10 mouse cellular contexts compared by ENCODE assay signal in the genomic region with DNA sequence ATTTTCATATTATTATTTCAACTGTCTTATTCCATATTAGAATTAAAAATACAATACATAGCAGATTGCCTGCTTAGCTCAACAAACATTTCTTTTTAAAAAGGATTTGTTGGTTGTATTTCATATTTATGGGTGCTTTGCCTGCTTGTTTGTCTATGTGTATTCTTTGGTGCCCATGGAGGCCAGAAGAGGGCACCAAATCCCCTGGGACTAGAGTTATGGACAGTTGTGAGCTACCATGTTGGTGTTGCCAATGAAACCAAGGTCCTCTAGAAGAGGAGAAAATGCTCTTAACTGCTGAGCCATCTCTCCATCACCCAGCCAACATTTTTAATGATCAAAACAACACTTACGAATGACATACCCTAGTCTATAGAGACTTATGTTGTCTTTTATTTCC.
DNase-seq lines count a peak whose midpoint lies in the region; ATAC-seq and TF ChIP-seq lines count a peak whose summit lies in the region.
"Had no signal": no experiment of that assay in that cellular context is flagged by ENCODE, and none has a peak within 500 bp of the region (broad histone marks: within the 10 kb centered on the region; RNA-seq: fewer than 3 reads in every experiment).

No protein-coding gene starts in this region.

- TF ChIP-seq CTCF in layer of hippocampus, adult 2 months (conservative IDR thresholded peaks at IDR 0.05): peak; percentile 72
- peak; percentile 21; the same call in 1 of the 2 replicates for TF ChIP-seq CTCF in G1E (IDR thresholded peaks at IDR 0.05; ENCODE audit: low read depth, low read length)

- ATAC-seq in G1E (ENCODE audit: extremely low read depth, insufficient number of reproducible peaks, low FRiP score, poor library complexity, severe bottlenecking): no peak
- ATAC-seq in megakaryocyte progenitor cell, adult 5-6 weeks (replicated peaks; ENCODE audit: poor library complexity): peak; percentile 70

- H3K36me3 ChIP-seq in G1E (replicated peaks): peaks cover 59% of the 10 kb centered on the region
- H3K36me3 ChIP-seq: heart, embryonic 15.5 days; limb, embryonic 13.5 days had no signal

- DNase-seq in layer of hippocampus, adult 2 months (ENCODE audit: low spot score in 2 of 2): peak in 1 of 2 experiments; percentile 21
- no peak for DNase-seq in layer of hippocampus, adult 9-11 months
- no peak for DNase-seq in G1E (ENCODE audit: low spot score)
- peak; percentile 10 for DNase-seq in adrenal gland, postnatal 25 days
- DNase-seq in left cerebral cortex, adult 9 months (ENCODE audit: low spot score in 2 of 2): no peak
- DNase-seq in gastrocnemius, postnatal 10 days: no peak
- DNase-seq in right cerebral cortex, adult 2 months (ENCODE audit: low spot score in 2 of 2): no peak

- H3K27ac ChIP-seq in layer of hippocampus, adult 2 months: no peak overlapping the region
- H3K27ac ChIP-seq: heart, embryonic 15.5 days; limb, embryonic 13.5 days had no signal

- no peaks in the 10 kb centered on the region for H3K27me3 ChIP-seq in G1E (ENCODE audit: insufficient read depth, low read length)
- H3K27me3 ChIP-seq: heart, embryonic 15.5 days; limb, embryonic 13.5 days had no signal

- no peaks in the 10 kb centered on the region for H3K9me3 ChIP-seq in G1E (replicated peaks)
- H3K9me3 ChIP-seq: heart, embryonic 15.5 days; limb, embryonic 13.5 days had no signal

- peaks cover 28% of the 10 kb centered on the region for H3K4me1 ChIP-seq in G1E (ENCODE audit: insufficient read depth, low read depth, low read length)
- H3K4me1 ChIP-seq: heart, embryonic 15.5 days had no signal

- no peak overlapping the region for H3K4me3 ChIP-seq in layer of hippocampus, adult 2 months
- no peak overlapping the region for H3K4me3 ChIP-seq in G1E (ENCODE audit: low read depth, low read length)
- H3K4me3 ChIP-seq: heart, embryonic 15.5 days; limb, embryonic 13.5 days had no signal
